Mouse (Mus musculus) stomach, embryonic 15.5 days (tissue): ENCODE measurements at regions not wholly inside any gene's neighbourhood (a gene's known extent, or its start where the extent isn't known, plus 50 kb on each side); places are given as distances from the start of the nearest gene placed in this dataset.

ENCODE experiments used
- ATAC-seq: fragments of 200-750 bp; cut with Nextera tagmentation; 2 replicates; pipeline ENCODE4 v1.8.0; 2017; ENCODE audit warnings: low read depth, moderate number of reproducible peaks, moderate TSS enrichment; ENCODE audit not compliant: insufficient read depth, low FRiP score
- H3K27ac ChIP-seq: fragments of 300-500 bp; sonication (generic); 2 replicates; pipeline ENCODE4 v1.5.1; 2015; ENCODE audit warnings: mild to moderate bottlenecking, inconsistent platforms
- H3K27me3 ChIP-seq: fragments of 300-500 bp; sonication (generic); replicated peaks from 2 replicates; pipeline ENCODE4 v1.6.1; 2015; ENCODE audit warnings: inconsistent platforms
- H3K36me3 ChIP-seq: fragments of 300-500 bp; sonication (generic); 2 replicates; pipeline ENCODE4 v1.6.1; 2015; ENCODE audit warnings: inconsistent platforms
- H3K4me1 ChIP-seq: fragments of 300-500 bp; sonication (generic); 2 replicates; pipeline ENCODE4 v1.6.1; 2015; ENCODE audit warnings: inconsistent platforms
- H3K4me2 ChIP-seq: fragments of 300-500 bp; sonication (generic); 2 replicates; pipeline ENCODE4 v1.6.1; 2015; ENCODE audit warnings: mild to moderate bottlenecking, inconsistent platforms
- H3K4me3 ChIP-seq: fragments of 300-500 bp; sonication (generic); replicated peaks from 2 replicates; pipeline ENCODE4 v1.5.1; 2015; ENCODE audit warnings: inconsistent platforms
- H3K9ac ChIP-seq: fragments of 300-500 bp; sonication (generic); 2 replicates; pipeline ENCODE4 v1.6.1; 2015; ENCODE audit warnings: inconsistent platforms
- H3K9me3 ChIP-seq: fragments of 300-500 bp; sonication (generic); 2 replicates; pipeline ENCODE4 v1.6.1; 2016; ENCODE audit warnings: inconsistent platforms
- WGBS: fragments of 180-500 bp; shearing (Covaris S2); methylation state at CpG from one replicate; pipeline ENCODE4 v1.1.7; 2015; 5-methylcytosine and 5-hydroxymethylcytosine counted together

DNA sequence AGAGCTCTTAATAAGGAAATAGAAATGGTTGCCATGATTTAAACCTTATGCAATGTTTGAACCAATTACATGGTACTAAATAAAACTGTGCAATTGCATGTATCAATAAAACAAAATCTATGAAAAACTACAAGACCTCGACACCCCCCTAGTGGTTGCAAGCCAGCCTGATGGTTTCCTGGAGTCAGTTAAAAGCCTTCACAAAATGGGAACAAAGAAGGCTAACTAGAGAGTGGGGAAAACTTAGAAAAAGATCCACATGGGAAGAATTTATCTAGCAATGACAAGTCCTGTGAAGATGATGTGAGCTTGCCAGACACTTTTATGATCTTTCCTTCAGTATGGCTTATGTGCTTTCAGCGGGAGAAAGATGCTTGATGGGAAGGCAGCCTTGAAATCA is 2926.3 kb upstream of the 5930422O12Rik start:
- WGBS, result 71% methylated on average over 2 of the region's 2 CpGs
- Histone ChIP-seq H3K27me3 (no peaks in the 10 kb centered on the region), H3K36me3 (no peaks in the 10 kb centered on the region), H3K4me3 (no peak overlapping the region), H3K4me1 (no peaks in the 10 kb centered on the region), H3K9ac (no peak overlapping the region), H3K27ac (no peak overlapping the region), H3K9me3 (no peaks in the 10 kb centered on the region), H3K4me2 (no peak overlapping the region)
- ATAC-seq, result no peak

DNA sequence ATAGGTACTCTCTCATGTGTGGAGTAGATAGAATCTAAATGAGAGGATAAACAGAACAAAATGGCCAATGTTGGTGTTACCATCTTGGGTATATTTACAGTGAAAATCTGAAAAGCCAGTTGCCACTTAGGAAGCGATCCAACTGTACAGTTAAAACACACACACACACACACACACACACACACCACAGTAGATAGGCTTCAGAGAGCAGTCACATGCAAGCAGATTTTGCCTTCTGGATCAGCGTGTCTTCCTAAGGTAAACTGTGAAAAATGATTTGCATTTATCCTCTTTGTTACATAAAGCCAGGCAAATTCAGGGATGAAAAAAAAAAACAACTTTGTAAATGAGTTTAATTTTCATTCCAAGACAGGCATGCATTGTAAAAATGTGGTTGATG is 2917.2 kb upstream of the 5930422O12Rik start:
- WGBS, result 77% methylated on average over 2 of the region's 2 CpGs
- H3K4me2 ChIP-seq, result no peak overlapping the region
- no peak overlapping the region for H3K27ac ChIP-seq
- H3K36me3 ChIP-seq, result no peaks in the 10 kb centered on the region
- H3K4me1 ChIP-seq, result no peaks in the 10 kb centered on the region
- no peaks in the 10 kb centered on the region for H3K9me3 ChIP-seq
- no peak for ATAC-seq
- H3K27me3 ChIP-seq, result no peaks in the 10 kb centered on the region
- no peak overlapping the region for H3K9ac ChIP-seq
- no peak overlapping the region for H3K4me3 ChIP-seq

DNA sequence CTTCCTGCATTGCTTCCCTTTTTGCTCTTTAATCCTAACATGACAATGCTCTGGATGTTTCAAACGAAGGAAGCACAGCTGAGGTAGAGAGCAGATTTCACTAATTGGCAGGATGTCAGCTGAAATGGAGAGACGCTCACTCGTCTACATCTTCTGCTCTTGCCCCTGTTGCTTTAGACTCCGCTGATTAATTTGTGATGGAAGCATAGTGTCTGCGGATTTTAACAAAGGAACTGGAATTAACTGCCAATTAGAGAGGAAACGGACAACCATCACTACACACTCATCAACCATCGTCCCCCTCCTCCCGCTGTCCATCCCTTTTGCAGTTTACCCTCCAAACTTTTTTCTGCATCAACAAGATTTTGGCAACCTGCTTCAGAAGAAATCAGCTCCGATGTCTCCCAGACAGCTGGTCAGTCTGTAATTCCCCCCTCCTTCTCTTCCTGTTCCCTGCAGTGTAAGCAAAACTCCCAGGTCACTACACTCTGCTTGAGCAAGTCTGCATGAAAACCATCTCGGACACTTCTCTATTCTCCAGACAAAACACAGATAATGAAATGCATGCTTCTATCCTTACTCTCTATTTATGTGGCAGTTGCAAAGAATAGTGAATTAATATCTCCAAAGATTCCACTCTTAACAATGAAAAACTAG is 2905.6 kb upstream of the 5930422O12Rik start:
- no peak for ATAC-seq
- 51% methylated on average over 10 of the region's 10 CpGs for WGBS
- Histone ChIP-seq H3K36me3 (no peaks in the 10 kb centered on the region), H3K27me3 (no peaks in the 10 kb centered on the region), H3K4me1 (no peaks in the 10 kb centered on the region), H3K9ac (no peak overlapping the region), H3K27ac (no peak overlapping the region), H3K4me3 (no peak overlapping the region), H3K9me3 (no peaks in the 10 kb centered on the region), H3K4me2 (no peak overlapping the region)

DNA sequence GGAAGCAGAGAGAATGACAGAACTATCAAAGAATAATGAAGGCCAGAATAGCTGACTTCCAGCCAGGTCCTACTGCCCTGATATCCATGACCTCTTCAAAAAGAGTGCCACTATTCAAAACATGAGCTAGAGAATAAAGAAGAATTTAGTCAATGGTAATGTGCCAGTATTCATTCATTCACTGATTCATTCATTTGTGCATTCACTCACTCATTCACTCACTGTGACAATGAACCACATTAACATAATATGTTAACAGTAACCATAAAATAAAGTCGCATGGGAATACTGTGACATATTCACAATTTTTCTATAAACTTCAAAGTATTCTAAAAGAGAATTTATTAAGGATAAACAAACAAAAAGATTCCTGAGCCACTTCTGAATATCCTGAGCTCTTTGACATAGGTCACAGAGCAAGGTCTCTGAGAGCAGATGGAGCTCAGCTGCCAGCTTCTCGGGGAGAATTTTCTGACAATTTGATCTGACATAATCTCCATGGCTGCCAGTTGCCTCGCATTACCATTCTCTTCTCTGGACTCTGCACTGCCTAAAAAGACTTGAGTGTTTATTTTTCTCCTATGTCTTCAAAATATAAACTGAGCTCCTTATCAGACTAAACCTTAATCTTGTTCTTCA is 2895.5 kb upstream of the 5930422O12Rik start:
- Histone ChIP-seq H3K27ac (no peak overlapping the region), H3K4me1 (no peaks in the 10 kb centered on the region), H3K4me3 (no peak overlapping the region), H3K27me3 (no peaks in the 10 kb centered on the region), H3K36me3 (no peaks in the 10 kb centered on the region), H3K9ac (no peak overlapping the region), H3K9me3 (no peaks in the 10 kb centered on the region), H3K4me2 (no peak overlapping the region)
- WGBS, result 44% methylated on average over 3 of the region's 3 CpGs
- no peak for ATAC-seq

DNA sequence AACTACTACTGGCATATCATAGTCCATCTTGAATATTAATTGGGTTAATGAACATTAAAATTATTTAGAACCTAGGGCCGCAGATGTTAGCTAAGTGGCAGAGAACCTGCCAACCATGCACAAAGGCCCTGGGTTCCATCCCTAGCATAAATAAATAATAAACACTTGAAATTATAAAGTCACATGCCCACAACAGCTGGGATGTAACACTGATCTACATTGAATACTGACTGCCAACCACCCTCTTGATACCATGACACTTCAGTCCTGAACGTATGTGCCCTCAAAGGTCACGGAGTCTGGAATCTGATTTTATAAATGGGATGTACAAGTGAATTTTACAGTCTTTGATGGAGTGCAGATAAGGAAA is 2895.0 kb upstream of the 5930422O12Rik start:
- Histone ChIP-seq H3K27ac (no peak overlapping the region), H3K4me3 (no peak overlapping the region), H3K4me1 (no peaks in the 10 kb centered on the region), H3K9ac (no peak overlapping the region), H3K9me3 (no peaks in the 10 kb centered on the region), H3K4me2 (no peak overlapping the region), H3K36me3 (no peaks in the 10 kb centered on the region), H3K27me3 (no peaks in the 10 kb centered on the region)
- no peak for ATAC-seq
- 77% methylated on average over 3 of the region's 3 CpGs for WGBS

DNA sequence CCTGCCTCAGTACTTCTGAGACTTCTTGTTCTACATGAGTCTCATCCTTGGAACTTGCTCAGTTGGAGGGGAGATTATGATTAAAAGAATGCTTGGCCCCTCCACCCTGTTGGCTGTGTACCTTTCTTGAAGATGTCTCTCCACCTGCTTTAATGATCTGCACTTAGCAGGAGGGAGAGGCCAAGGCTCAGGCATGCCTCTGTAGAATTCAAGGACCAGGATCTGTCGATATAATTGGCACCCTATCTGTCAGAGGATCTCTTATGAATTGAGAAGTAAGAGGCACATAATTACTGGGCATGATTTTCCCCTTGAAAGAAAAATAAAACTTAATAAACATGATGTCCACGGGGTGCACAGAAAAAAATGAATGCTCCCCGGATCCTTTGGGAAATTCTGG is 2893.1 kb upstream of the 5930422O12Rik start:
- Histone ChIP-seq H3K9ac (no peak overlapping the region), H3K27ac (no peak overlapping the region), H3K27me3 (no peaks in the 10 kb centered on the region), H3K4me1 (no peaks in the 10 kb centered on the region), H3K9me3 (no peaks in the 10 kb centered on the region), H3K36me3 (no peaks in the 10 kb centered on the region), H3K4me3 (no peak overlapping the region), H3K4me2 (no peak overlapping the region)
- ATAC-seq, result no peak
- WGBS, result 85% methylated on average over 3 of the region's 3 CpGs

DNA sequence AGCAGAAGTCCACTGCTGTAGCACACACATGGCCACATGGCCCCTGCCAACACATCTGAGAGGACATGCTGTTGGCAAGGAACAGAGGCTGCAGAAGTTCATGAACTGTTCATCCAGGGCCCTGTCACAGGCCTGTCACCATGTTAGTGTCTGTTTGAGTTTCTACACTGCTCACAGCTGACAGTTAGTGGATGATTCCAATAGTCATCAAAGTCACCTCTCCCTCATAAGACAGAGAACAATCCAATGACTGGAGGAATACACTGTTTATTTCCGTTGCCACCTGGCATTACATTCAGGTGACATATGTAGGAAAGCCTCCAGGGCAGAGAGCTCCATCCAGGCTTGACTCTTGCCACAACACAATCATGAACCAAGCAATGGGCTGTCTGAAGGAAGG is 2886.3 kb upstream of the 5930422O12Rik start:
- WGBS, result 72% methylated on average over 1 of the region's 1 CpGs
- H3K4me3 ChIP-seq, result no peak overlapping the region
- H3K9me3 ChIP-seq, result no peaks in the 10 kb centered on the region
- no peaks in the 10 kb centered on the region for H3K27me3 ChIP-seq
- no peak overlapping the region for H3K4me2 ChIP-seq
- no peak overlapping the region for H3K27ac ChIP-seq
- H3K36me3 ChIP-seq, result no peaks in the 10 kb centered on the region
- no peak for ATAC-seq
- no peaks in the 10 kb centered on the region for H3K4me1 ChIP-seq
- H3K9ac ChIP-seq, result no peak overlapping the region

DNA sequence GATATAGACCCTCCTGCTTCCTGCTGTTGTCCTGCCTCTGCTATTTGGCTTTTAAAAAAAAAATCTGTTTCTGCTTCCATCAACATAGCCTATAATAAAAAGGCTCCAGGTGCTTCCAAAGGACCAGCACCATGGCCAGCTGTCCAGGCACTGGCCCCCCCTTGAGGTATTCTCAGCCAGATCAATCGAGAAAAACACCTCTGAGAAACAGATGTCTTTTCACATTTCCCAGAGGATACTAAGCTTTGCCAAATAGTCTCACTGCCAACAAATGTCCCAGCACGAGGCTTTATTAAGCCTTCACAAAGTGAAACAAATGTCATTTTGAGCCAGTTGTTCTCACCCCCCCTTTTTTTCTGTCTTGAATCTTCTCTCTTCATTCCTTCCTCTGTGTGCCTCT is 2880.7 kb upstream of the 5930422O12Rik start:
- no peak for ATAC-seq
- 20% methylated on average over 2 of the region's 2 CpGs for WGBS

DNA sequence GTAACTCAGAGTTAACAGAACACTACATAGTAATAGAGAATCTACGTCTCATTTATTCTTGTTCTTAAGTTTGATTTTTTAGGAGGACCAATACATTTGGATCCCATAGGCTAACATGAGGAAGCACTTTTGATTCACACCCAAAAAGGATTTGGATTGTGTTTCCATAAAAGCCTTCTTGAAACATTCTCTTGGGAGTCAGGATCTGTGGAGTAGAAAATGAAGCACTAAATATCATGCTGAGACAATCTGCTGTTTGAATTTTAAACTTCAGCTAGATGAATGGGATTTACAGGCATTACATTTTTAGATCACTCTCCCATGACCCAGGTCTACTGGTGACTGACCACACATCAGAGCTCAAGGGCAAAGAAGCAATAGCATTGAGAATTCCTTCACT is 2877.5 kb upstream of the 5930422O12Rik start:
- no peak overlapping the region for H3K4me3 ChIP-seq
- H3K9me3 ChIP-seq, result no peaks in the 10 kb centered on the region
- no peak overlapping the region for H3K27ac ChIP-seq
- H3K4me2 ChIP-seq, result no peak overlapping the region
- no peaks in the 10 kb centered on the region for H3K27me3 ChIP-seq
- WGBS, result 49% methylated on average over 1 of the region's 1 CpGs
- no peak overlapping the region for H3K9ac ChIP-seq
- H3K4me1 ChIP-seq, result no peaks in the 10 kb centered on the region
- no peak for ATAC-seq
- H3K36me3 ChIP-seq, result no peaks in the 10 kb centered on the region

More for the DNA sequence above, 2880.7 kb upstream of the 5930422O12Rik start:
- Histone ChIP-seq H3K9ac (no peak overlapping the region), H3K36me3 (no peaks in the 10 kb centered on the region), H3K27me3 (no peaks in the 10 kb centered on the region), H3K4me3 (no peak overlapping the region), H3K4me1 (no peaks in the 10 kb centered on the region), H3K9me3 (no peaks in the 10 kb centered on the region), H3K27ac (no peak overlapping the region), H3K4me2 (no peak overlapping the region)

DNA sequence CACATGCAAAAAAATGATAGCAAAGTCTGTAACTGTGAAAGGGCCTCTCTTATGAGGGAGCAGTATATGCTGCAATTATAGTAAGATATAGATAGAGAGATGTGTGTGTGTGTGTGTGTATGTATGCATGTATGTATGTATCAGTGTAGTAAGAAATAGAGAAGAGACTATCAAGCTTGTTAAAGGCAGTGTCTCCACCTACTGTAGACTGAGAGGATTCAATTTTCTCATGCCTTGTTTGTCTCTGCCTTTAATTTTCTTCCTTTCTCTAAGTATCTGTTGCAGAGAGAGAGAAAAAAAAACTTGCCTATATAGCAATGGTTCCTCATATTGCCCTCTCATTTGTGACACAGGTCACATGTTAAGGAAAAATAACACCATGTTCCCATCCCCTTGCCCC is 2871.1 kb upstream of the 5930422O12Rik start:
- no peaks in the 10 kb centered on the region for H3K4me1 ChIP-seq
- no peak overlapping the region for H3K27ac ChIP-seq
- no peaks in the 10 kb centered on the region for H3K9me3 ChIP-seq
- no peak overlapping the region for H3K4me3 ChIP-seq
- H3K27me3 ChIP-seq, result no peaks in the 10 kb centered on the region
- H3K4me2 ChIP-seq, result no peak overlapping the region
- H3K9ac ChIP-seq, result no peak overlapping the region
- H3K36me3 ChIP-seq, result no peaks in the 10 kb centered on the region
- no peak for ATAC-seq

DNA sequence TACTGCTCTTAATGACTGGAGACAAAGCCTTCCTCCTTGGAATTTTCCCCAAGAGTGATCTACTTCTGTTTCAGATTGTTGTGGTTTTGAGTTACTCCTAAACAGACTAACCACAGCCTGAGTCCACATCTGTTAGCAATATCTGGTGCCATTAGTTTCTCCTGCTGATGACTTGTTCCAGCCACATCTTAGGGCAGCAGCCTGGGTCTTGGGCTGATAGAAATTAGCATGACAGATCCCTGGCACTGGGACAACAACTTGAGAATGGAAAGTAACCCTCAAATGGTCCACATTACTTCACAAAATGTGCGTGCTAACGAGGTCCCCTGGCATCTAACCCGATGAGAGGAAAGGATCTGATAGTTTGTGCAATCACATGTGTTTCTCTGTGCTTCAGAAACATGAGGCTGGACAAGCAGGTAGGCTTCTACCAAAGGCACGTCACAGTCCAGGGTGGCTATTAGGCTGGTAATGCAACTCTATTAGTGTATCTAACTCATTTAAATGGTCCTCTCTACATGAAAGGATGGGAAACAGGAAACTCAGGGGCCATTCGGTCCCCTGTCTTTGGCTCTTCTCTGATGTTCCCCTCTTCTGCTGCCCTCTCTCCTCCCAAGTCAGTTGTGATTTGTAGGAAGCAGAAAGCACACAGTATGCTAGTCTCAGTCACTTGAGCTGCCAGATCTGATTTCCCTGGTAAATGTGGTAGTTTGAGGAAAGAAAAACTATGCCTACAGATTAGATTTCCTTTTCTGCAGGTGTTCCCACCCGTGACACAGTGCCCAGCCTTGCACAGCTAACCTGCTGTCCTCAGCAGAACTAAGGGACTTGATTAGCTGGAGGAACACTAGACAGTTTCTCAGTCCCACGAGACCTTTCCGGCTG is 2866.9 kb upstream of the 5930422O12Rik start:
- H3K27me3 ChIP-seq, result no peaks in the 10 kb centered on the region
- no peak overlapping the region for H3K9ac ChIP-seq
- no peak overlapping the region for H3K27ac ChIP-seq
- 84% methylated on average over 8 of the region's 8 CpGs for WGBS
- no peaks in the 10 kb centered on the region for H3K4me1 ChIP-seq
- H3K4me3 ChIP-seq, result no peak overlapping the region
- no peak overlapping the region for H3K4me2 ChIP-seq
- no peaks in the 10 kb centered on the region for H3K9me3 ChIP-seq
- H3K36me3 ChIP-seq, result no peaks in the 10 kb centered on the region
- no peak for ATAC-seq

DNA sequence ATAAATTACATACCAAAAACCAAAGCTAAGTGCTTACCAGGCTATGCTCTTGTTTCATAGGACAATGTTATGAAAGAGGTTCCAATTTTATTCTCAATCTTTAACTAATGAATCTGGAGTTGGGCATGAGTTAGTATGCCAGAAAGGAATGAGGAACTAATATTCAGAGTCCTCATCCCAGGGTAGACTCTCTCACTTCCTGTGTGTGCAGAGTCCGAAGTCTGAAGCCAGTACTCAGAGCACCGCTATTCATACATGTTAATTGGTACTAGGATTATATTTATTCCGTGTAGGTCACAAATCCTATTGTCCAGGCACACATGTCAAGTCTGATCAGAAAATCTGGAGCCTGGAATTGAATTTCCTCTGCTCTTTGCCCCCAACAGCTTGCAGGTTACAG is 2858.7 kb upstream of the 5930422O12Rik start:
- H3K36me3 ChIP-seq, result no peaks in the 10 kb centered on the region
- H3K9ac ChIP-seq, result no peak overlapping the region
- H3K9me3 ChIP-seq, result no peaks in the 10 kb centered on the region
- H3K4me1 ChIP-seq, result no peaks in the 10 kb centered on the region
- H3K4me2 ChIP-seq, result no peak overlapping the region
- no peak overlapping the region for H3K27ac ChIP-seq
- H3K4me3 ChIP-seq, result no peak overlapping the region
- ATAC-seq, result no peak
- WGBS, result 64% methylated on average over 3 of the region's 3 CpGs
- H3K27me3 ChIP-seq, result no peaks in the 10 kb centered on the region
